Mouse (Mus musculus): ENCODE data around the gene Shmt1.

Shmt1 gene

GRCm38 (mm10) chr11:60775578-60775977, 35.9 kb downstream of the Shmt1 start:
- no peak for TF ChIP-seq GATA4 (IDR thresholded peaks at IDR 0.05; ENCODE audit: insufficient replicate concordance, low read length)

GRCm38 (mm10) chr11:60774841-60775240, 36.7 kb downstream of the Shmt1 start:
- TF ChIP-seq GATA4 (IDR thresholded peaks at IDR 0.05; ENCODE audit: insufficient replicate concordance, low read length), result no peak

GRCm38 (mm10) chr11:60774158-60774689, 37.3 kb downstream of the Shmt1 start:
- no peak for TF ChIP-seq GATA4 (IDR thresholded peaks at IDR 0.05; ENCODE audit: insufficient replicate concordance, low read length)

GRCm38 (mm10) chr11:60772161-60772560, 39.4 kb downstream of the Shmt1 start:
- TF ChIP-seq GATA4 (IDR thresholded peaks at IDR 0.05; ENCODE audit: insufficient replicate concordance, low read length), result no peak

GRCm38 (mm10) chr11:60770776-60771175, 40.7 kb downstream of the Shmt1 start:
- no peak for TF ChIP-seq GATA4 (IDR thresholded peaks at IDR 0.05; ENCODE audit: insufficient replicate concordance, low read length)

- TF ChIP-seq GATA4 (IDR thresholded peaks at IDR 0.05; ENCODE audit: insufficient replicate concordance, low read length), result no peak
Observed at GRCm38 (mm10) chr11:60769322-60769721, 42.2 kb downstream of the Shmt1 start.

- TF ChIP-seq GATA4 (IDR thresholded peaks at IDR 0.05; ENCODE audit: insufficient replicate concordance, low read length), result no peak
Observed at GRCm38 (mm10) chr11:60766969-60767368, 44.5 kb downstream of the Shmt1 start.

GRCm38 (mm10) chr11:60761681-60762080, 49.8 kb downstream of the Shmt1 start:
- no peak for TF ChIP-seq GATA4 (IDR thresholded peaks at IDR 0.05; ENCODE audit: insufficient replicate concordance, low read length)

GRCm38 (mm10) chr11:60755570-60755969, 55.9 kb downstream of the Shmt1 start:
- TF ChIP-seq GATA4 (IDR thresholded peaks at IDR 0.05; ENCODE audit: insufficient replicate concordance, low read length), result no peak

GRCm38 (mm10) chr11:60740321-60740720, 71.2 kb downstream of the Shmt1 start:
- no peak for TF ChIP-seq GATA4 (IDR thresholded peaks at IDR 0.05; ENCODE audit: insufficient replicate concordance, low read length)
